In genomic region chr10:79670071-79670888, GRCm38 (mm10) we compare ENCODE assay signal across 8 mouse cellular contexts. TPM values are rescaled to one million over a fixed set of nuclear protein-coding genes. Genes with fewer than 3 reads are reported as not detected.
DNase-seq lines count a peak whose midpoint lies in the region; ATAC-seq lines count a peak whose summit lies in the region.

No protein-coding gene starts in this region.

- peaks cover 15% of the 10 kb centered on the region for H3K4me1 ChIP-seq in heart, embryonic 15.5 days (replicated peaks)

- peak overlapping the region; percentile 62 for H3K4me3 ChIP-seq in heart, embryonic 15.5 days

- 36% methylated on average over 15 of the region's 15 CpGs for WGBS in heart, embryonic 15.5 days

- ATAC-seq in heart, embryonic 15.5 days (replicated peaks; ENCODE audit: insufficient number of reproducible peaks, insufficient read depth, low FRiP score, low read depth): no peak
- ATAC-seq in granulocyte monocyte progenitor cell, adult 5-6 weeks (replicated peaks; ENCODE audit: poor library complexity, severe bottlenecking): peak; percentile 54
- ATAC-seq in megakaryocyte progenitor cell, adult 5-6 weeks (replicated peaks; ENCODE audit: poor library complexity): 0 out of 2 replicates have a peak, but pooled peaks have one; percentile 14

- no peak for DNase-seq in heart, adult 18-20 months
- DNase-seq in R1 (ENCODE audit: low read depth, low spot score): peak; percentile 62
- DNase-seq in layer of hippocampus, adult 9-11 months: no peak
- DNase-seq in urinary bladder, postnatal 25 days (ENCODE audit: low spot score): no peak
- DNase-seq in gastrocnemius, adult 18-20 months (ENCODE audit: low spot score): no peak

- no peaks in the 10 kb centered on the region for H3K36me3 ChIP-seq in heart, embryonic 15.5 days

- H3K9me3 ChIP-seq in heart, embryonic 15.5 days (replicated peaks): no peaks in the 10 kb centered on the region

- peaks cover 4% of the 10 kb centered on the region; the same call in 1 of the 2 replicates for H3K27me3 ChIP-seq in heart, embryonic 15.5 days

- H3K9ac ChIP-seq in heart, embryonic 15.5 days: peak overlapping the region; percentile 64

- H3K4me2 ChIP-seq in heart, embryonic 15.5 days: peak overlapping the region; percentile 73

- peak overlapping the region; percentile 83; the same call in 1 of the 2 replicates for H3K27ac ChIP-seq in heart, embryonic 15.5 days

RNA-seq across cellular contexts. Expression of gene Tpgs1, which starts 1.1 kb away (rescaled TPM):
- 39.5 and 46.8 TPM in 2 replicates for polyA plus RNA-seq in heart, embryonic 15.5 days (2015; fragmentation: Nextera tagmentation; extraction: Ambion mirVana)
- total RNA-seq in heart, adult 18-20 months (2021): 10 to 100 TPM; 15.5 to 18.0 TPM
- 7.4 and 9.7 TPM in 2 replicates for total RNA-seq in granulocyte monocyte progenitor cell, adult 5-6 weeks (2014; fragmentation: Nextera tagmentation)
- 8.1 and 14.6 TPM in 2 replicates for total RNA-seq in granulocyte monocyte progenitor cell, adult 5-6 weeks (2017)
- 8.3 and 10.2 TPM in 2 replicates for total RNA-seq in megakaryocyte progenitor cell, adult 5-6 weeks (2015)
- total RNA-seq in megakaryocyte progenitor cell, adult 5-6 weeks (2017): 8.2 and 10.4 TPM in 2 replicates
- 10 to 100 TPM; 19.1 to 19.7 TPM for total RNA-seq in gastrocnemius, adult 18-20 months (2021)

RNA-seq across cellular contexts. Expression of gene Madcam1, which starts 5.9 kb away (rescaled TPM):
- 1.4 and 1.9 TPM in 2 replicates for polyA plus RNA-seq in heart, embryonic 15.5 days (2015; fragmentation: Nextera tagmentation; extraction: Ambion mirVana)
- total RNA-seq in heart, adult 18-20 months (2021): under 1 TPM in 1 of 2 experiments, not detected in 1; 0.21 TPM
- not detected in 2 replicates for total RNA-seq in granulocyte monocyte progenitor cell, adult 5-6 weeks (2014; fragmentation: Nextera tagmentation)
- not detected in 2 replicates for total RNA-seq in granulocyte monocyte progenitor cell, adult 5-6 weeks (2017)
- not detected in 2 replicates for total RNA-seq in megakaryocyte progenitor cell, adult 5-6 weeks (2015)
- total RNA-seq in megakaryocyte progenitor cell, adult 5-6 weeks (2017): not detected in 2 replicates
- not detected for total RNA-seq in gastrocnemius, adult 18-20 months (2021)

RNA-seq across cellular contexts. Expression of gene Cdc34, which starts 11.7 kb away (rescaled TPM):
- 86.7 and 98.4 TPM in 2 replicates for polyA plus RNA-seq in heart, embryonic 15.5 days (2015; fragmentation: Nextera tagmentation; extraction: Ambion mirVana)
- total RNA-seq in heart, adult 18-20 months (2021): 100 to 1,000 TPM; 213 to 227 TPM
- 110 and 115 TPM in 2 replicates for total RNA-seq in granulocyte monocyte progenitor cell, adult 5-6 weeks (2014; fragmentation: Nextera tagmentation)
- total RNA-seq in granulocyte monocyte progenitor cell, adult 5-6 weeks (2017): 98.7 and 142 TPM in 2 replicates
- 69.2 and 79.0 TPM in 2 replicates for total RNA-seq in megakaryocyte progenitor cell, adult 5-6 weeks (2015)
- total RNA-seq in megakaryocyte progenitor cell, adult 5-6 weeks (2017): 154 and 169 TPM in 2 replicates
- 100 to 1,000 TPM; 388 to 419 TPM for total RNA-seq in gastrocnemius, adult 18-20 months (2021)

RNA-seq across cellular contexts. Expression of gene Gzmm, which starts 18.5 kb away (rescaled TPM):
- 1.1 TPM in 2 replicates for polyA plus RNA-seq in heart, embryonic 15.5 days (2015; fragmentation: Nextera tagmentation; extraction: Ambion mirVana)
- total RNA-seq in heart, adult 18-20 months (2021): 1 to 10 TPM; 7.2 to 7.9 TPM
- total RNA-seq in granulocyte monocyte progenitor cell, adult 5-6 weeks (2014; fragmentation: Nextera tagmentation): 2.2 TPM in 1 of 2 replicates, not detected in the other
- total RNA-seq in granulocyte monocyte progenitor cell, adult 5-6 weeks (2017): 0.34 TPM in 1 of 2 replicates, not detected in the other
- 0.29 and 0.49 TPM in 2 replicates for total RNA-seq in megakaryocyte progenitor cell, adult 5-6 weeks (2015)
- total RNA-seq in megakaryocyte progenitor cell, adult 5-6 weeks (2017): 1.1 and 2.8 TPM in 2 replicates
- total RNA-seq in gastrocnemius, adult 18-20 months (2021): 10 to 100 TPM in 1 of 2 experiments, 1 to 10 TPM in 1; 8.3 to 10.1 TPM

RNA-seq across cellular contexts. Expression of gene Odf3l2, which starts 24.7 kb away (rescaled TPM):
- polyA plus RNA-seq in heart, embryonic 15.5 days (2015; fragmentation: Nextera tagmentation; extraction: Ambion mirVana): not detected in 2 replicates
- total RNA-seq in heart, adult 18-20 months (2021): not detected
- not detected in 2 replicates for total RNA-seq in granulocyte monocyte progenitor cell, adult 5-6 weeks (2014; fragmentation: Nextera tagmentation)
- not detected in 2 replicates for total RNA-seq in granulocyte monocyte progenitor cell, adult 5-6 weeks (2017)
- not detected in 2 replicates for total RNA-seq in megakaryocyte progenitor cell, adult 5-6 weeks (2015)
- not detected in 2 replicates for total RNA-seq in megakaryocyte progenitor cell, adult 5-6 weeks (2017)
- total RNA-seq in gastrocnemius, adult 18-20 months (2021): 100 to 1,000 TPM in 1 of 2 experiments, 10 to 100 TPM in 1; 42.1 to 178 TPM
